ENCODE assay signal across 8 mouse cellular contexts in genomic region chr12:85825361-85825760, GRCm38 (mm10). TPM values are rescaled to one million over a fixed set of nuclear protein-coding genes. Genes with fewer than 3 reads are reported as not detected.
A peak's percentile ranks its signal among the peaks of the same experiment; 100 is the strongest.
DNase-seq lines count a peak whose midpoint lies in the region; ATAC-seq and TF ChIP-seq lines count a peak whose summit lies in the region.

No protein-coding gene starts in this region.

- intact Hi-C loops in left cerebral cortex, postnatal 36 days (cut with DNase I): no loop called here

- H3K4me3 ChIP-seq in lung, embryonic 16.5 days (ENCODE audit: low read length): peak overlapping the region; percentile 90
- peak overlapping the region; percentile 82 for H3K4me3 ChIP-seq in embryonic facial prominence, embryonic 14.5 days (ENCODE audit: low read depth, low read length)
- peak overlapping the region; percentile 90 for H3K4me3 ChIP-seq in limb, embryonic 10.5 days
- peak overlapping the region; percentile 91 for H3K4me3 ChIP-seq in olfactory bulb, adult 2 months (ENCODE audit: insufficient read depth, low read depth, low read length)

- H3K27me3 ChIP-seq in lung, embryonic 16.5 days (ENCODE audit: control insufficient read depth, insufficient read depth, low read depth, low read length): no peaks in the 10 kb centered on the region
- no peaks in the 10 kb centered on the region for H3K27me3 ChIP-seq in embryonic facial prominence, embryonic 14.5 days (replicated peaks; ENCODE audit: control insufficient read depth, insufficient read depth, low read length)
- H3K27me3 ChIP-seq in limb, embryonic 10.5 days (ENCODE audit: low read depth, poor library complexity, severe bottlenecking): no peaks in the 10 kb centered on the region

- peaks cover 12% of the 10 kb centered on the region for H3K4me1 ChIP-seq in lung, embryonic 16.5 days (replicated peaks; ENCODE audit: control insufficient read depth, insufficient read depth, low read length)
- peaks cover 8% of the 10 kb centered on the region; the same call in 1 of the 2 replicates for H3K4me1 ChIP-seq in embryonic facial prominence, embryonic 14.5 days (ENCODE audit: control insufficient read depth, insufficient read depth, low read length)
- H3K4me1 ChIP-seq in limb, embryonic 10.5 days: peaks cover 16% of the 10 kb centered on the region
- peaks cover 3% of the 10 kb centered on the region; the same call in 1 of the 2 replicates for H3K4me1 ChIP-seq in olfactory bulb, adult 2 months (ENCODE audit: control insufficient read depth, insufficient read depth, low read length)

- 7% methylated on average over 8 of the region's 8 CpGs for WGBS in lung, embryonic 16.5 days
- WGBS in embryonic facial prominence, embryonic 14.5 days: 10% methylated on average over 8 of the region's 8 CpGs
- WGBS in limb, embryonic 10.5 days: 11% methylated on average over 8 of the region's 8 CpGs
- 3% methylated on average over 8 of the region's 8 CpGs for WGBS in olfactory bulb, adult 2 months

- peak overlapping the region; percentile 95 for H3K27ac ChIP-seq in lung, embryonic 16.5 days (ENCODE audit: low read length)
- H3K27ac ChIP-seq in embryonic facial prominence, embryonic 14.5 days (replicated peaks; ENCODE audit: low read depth, low read length): peak overlapping the region; percentile 98
- H3K27ac ChIP-seq in limb, embryonic 10.5 days: peak overlapping the region; percentile 96
- peak overlapping the region; percentile 80 for H3K27ac ChIP-seq in olfactory bulb, adult 2 months (ENCODE audit: insufficient read depth, low read depth, low read length)

- H3K4me2 ChIP-seq in lung, embryonic 16.5 days (ENCODE audit: low read depth, low read length): peak overlapping the region; percentile 88
- H3K4me2 ChIP-seq in embryonic facial prominence, embryonic 14.5 days (ENCODE audit: low read depth, low read length): peak overlapping the region; percentile 72

- H3K36me3 ChIP-seq in lung, embryonic 16.5 days (ENCODE audit: control insufficient read depth, insufficient read depth, low read length): 0 out of 2 replicates have a peak, but pooled peaks cover 4% of the 10 kb centered on the region
- H3K36me3 ChIP-seq in embryonic facial prominence, embryonic 14.5 days (ENCODE audit: control insufficient read depth, insufficient read depth, low read length): peaks cover 28% of the 10 kb centered on the region; the same call in 1 of the 2 replicates
- peaks cover 51% of the 10 kb centered on the region for H3K36me3 ChIP-seq in limb, embryonic 10.5 days

- no peak for ATAC-seq in lung, embryonic 16.5 days (ENCODE audit: low read depth)
- no peak for ATAC-seq in embryonic facial prominence, embryonic 14.5 days (ENCODE audit: low read depth)

- H3K9me3 ChIP-seq in lung, embryonic 16.5 days (ENCODE audit: control insufficient read depth, low read length): no peaks in the 10 kb centered on the region
- H3K9me3 ChIP-seq in embryonic facial prominence, embryonic 14.5 days (ENCODE audit: control insufficient read depth, low read length): no peaks in the 10 kb centered on the region
- no peaks in the 10 kb centered on the region for H3K9me3 ChIP-seq in limb, embryonic 10.5 days (replicated peaks)

- H3K9ac ChIP-seq in lung, embryonic 16.5 days (ENCODE audit: low read length): peak overlapping the region; percentile 78
- H3K9ac ChIP-seq in embryonic facial prominence, embryonic 14.5 days (ENCODE audit: low read depth, low read length): peak overlapping the region; percentile 81

- no peak for DNase-seq in lung, postnatal 10 days
- DNase-seq in embryonic facial prominence, embryonic 14.5 days (ENCODE audit: low spot score): no peak
- DNase-seq in limb, embryonic 10.5 days (ENCODE audit: low spot score): no peak
- no peak for DNase-seq in left cerebral cortex, adult 9 months (ENCODE audit: low spot score in 2 of 2)
- DNase-seq in left cerebral cortex, postnatal 36 days (ENCODE audit: low spot score in 2 of 2): no peak
- DNase-seq in cerebellum, postnatal 36 days: no peak

- no peak for TF ChIP-seq POLR2A in olfactory bulb, adult 2 months (IDR thresholded peaks at IDR 0.05; ENCODE audit: insufficient read depth, low read depth, low read length)

- TF ChIP-seq CTCF in olfactory bulb, adult 2 months (IDR thresholded peaks at IDR 0.05; ENCODE audit: insufficient read depth, low read depth, low read length): no peak

RNA-seq across cellular contexts. Expression of gene Ttll5, which starts 0.9 kb away (rescaled TPM):
- polyA plus RNA-seq in lung, embryonic 16.5 days (2015; fragmentation: Nextera tagmentation; extraction: Ambion mirVana): 15.5 and 17.5 TPM in 2 replicates
- polyA plus RNA-seq in embryonic facial prominence, embryonic 14.5 days (2014; fragmentation: Nextera tagmentation; extraction: Ambion mirVana): 12.4 and 14.8 TPM in 2 replicates
- polyA plus RNA-seq in limb, embryonic 10.5 days (2016; fragmentation: Nextera tagmentation; extraction: Ambion mirVana): 18.9 and 22.4 TPM in 2 replicates
- polyA plus RNA-seq in olfactory bulb, adult 2 months (2012; ENCODE audit: insufficient read depth, insufficient read length, low replicate concordance, missing spikeins): not detected in 2 replicates
- 10 to 100 TPM; 39.5 to 49.1 TPM for total RNA-seq in left cerebral cortex, postnatal 36 days (2021)

RNA-seq across cellular contexts. Expression of gene Erg28, which starts 1.0 kb away (rescaled TPM):
- polyA plus RNA-seq in lung, embryonic 16.5 days (2015; fragmentation: Nextera tagmentation; extraction: Ambion mirVana): 102 and 108 TPM in 2 replicates
- 97.5 and 106 TPM in 2 replicates for polyA plus RNA-seq in embryonic facial prominence, embryonic 14.5 days (2014; fragmentation: Nextera tagmentation; extraction: Ambion mirVana)
- polyA plus RNA-seq in limb, embryonic 10.5 days (2016; fragmentation: Nextera tagmentation; extraction: Ambion mirVana): 109 and 112 TPM in 2 replicates
- polyA plus RNA-seq in olfactory bulb, adult 2 months (2012; ENCODE audit: insufficient read depth, insufficient read length, low replicate concordance, missing spikeins): not detected in 2 replicates
- 10 to 100 TPM; 49.1 to 49.2 TPM for total RNA-seq in left cerebral cortex, postnatal 36 days (2021)
